Mouse (Mus musculus): ENCODE data around the gene Sept11.

The Sept11 gene

GRCm38 (mm10) chr5:93092857-93093622 is at the start of gene Sept11:
Gene Sept11, plus strand, starts transcription at chr5:93093437.
- peak; percentile 95 for DNase-seq (ENCODE audit: low spot score)

- DNase-seq (ENCODE audit: low spot score), result peak; percentile 37
Measured at GRCm38 (mm10) chr5:93043688-93044583, 49.3 kb upstream of the Sept11 start.

- peak; percentile 91 for DNase-seq (ENCODE audit: low spot score)
Measured at GRCm38 (mm10) chr5:93044584-93045370, 48.5 kb upstream of the Sept11 start, which contains the start of gene Sowahb. Gene Sowahb, minus strand, starts transcription at chr5:93045022.

DNA sequence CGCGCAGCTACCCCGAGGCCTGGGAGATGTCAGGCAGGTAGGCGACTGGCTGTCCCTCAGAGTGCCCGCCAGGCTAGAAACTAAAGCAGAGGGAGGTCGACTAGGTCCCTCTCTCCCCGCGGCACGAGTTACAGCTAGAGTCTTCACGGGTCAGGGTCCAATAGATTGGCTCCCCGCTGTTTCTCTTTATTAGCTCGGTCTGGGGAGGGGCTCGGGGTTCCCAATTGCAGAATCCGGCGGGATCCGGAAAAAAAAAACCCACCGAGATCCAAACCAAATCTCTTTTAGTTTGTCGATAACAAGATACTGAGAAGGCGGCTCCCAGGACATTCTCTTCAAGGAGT is 47.9 kb upstream of the Sept11 start:
- no peak for DNase-seq (ENCODE audit: low spot score)

- DNase-seq (ENCODE audit: low spot score), result no peak
Measured at GRCm38 (mm10) chr5:93046306-93046845, 46.9 kb upstream of the Sept11 start.

DNA sequence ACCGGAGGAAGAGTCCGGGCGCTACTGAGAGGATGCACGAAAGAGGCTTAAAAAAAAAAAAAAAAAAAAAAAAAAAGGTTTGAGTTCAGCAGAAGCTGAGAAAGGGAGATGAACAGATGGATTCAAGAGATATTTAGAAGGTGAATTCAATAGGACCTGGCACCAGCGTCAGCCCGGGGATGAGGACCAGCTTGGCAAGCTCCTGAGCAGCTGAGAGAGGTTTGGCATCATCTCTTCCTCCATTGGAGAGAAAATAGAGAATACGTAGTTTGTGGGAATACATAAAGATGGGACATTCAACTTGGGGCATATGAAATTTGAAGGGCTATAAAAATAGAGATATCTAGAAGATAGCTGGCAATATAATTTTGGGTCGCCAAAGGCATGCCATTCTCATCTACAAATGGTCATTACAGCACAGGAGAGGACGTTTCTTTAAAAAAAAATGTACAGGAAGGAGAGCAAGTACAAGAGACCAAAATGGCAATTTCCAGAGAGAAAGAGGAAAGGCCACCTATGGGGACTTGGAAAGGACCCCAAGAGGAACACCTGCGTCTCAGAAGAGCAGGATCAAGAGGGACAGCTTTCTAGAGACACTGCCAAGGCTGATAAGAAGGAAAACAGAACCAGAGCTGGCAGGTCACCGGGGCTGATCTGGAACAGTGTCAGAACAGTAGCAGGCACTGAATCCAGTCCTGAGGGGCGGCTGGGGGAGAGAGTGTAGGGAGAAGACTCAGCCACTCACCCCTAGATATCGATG is 44.6 kb upstream of the Sept11 start:
- DNase-seq (ENCODE audit: low spot score), result no peak

- DNase-seq (ENCODE audit: low spot score), result no peak
Measured at GRCm38 (mm10) chr5:93049971-93050370, 43.3 kb upstream of the Sept11 start.

- no peak for DNase-seq (ENCODE audit: low spot score)
Measured at GRCm38 (mm10) chr5:93051041-93051440, 42.2 kb upstream of the Sept11 start.

DNA sequence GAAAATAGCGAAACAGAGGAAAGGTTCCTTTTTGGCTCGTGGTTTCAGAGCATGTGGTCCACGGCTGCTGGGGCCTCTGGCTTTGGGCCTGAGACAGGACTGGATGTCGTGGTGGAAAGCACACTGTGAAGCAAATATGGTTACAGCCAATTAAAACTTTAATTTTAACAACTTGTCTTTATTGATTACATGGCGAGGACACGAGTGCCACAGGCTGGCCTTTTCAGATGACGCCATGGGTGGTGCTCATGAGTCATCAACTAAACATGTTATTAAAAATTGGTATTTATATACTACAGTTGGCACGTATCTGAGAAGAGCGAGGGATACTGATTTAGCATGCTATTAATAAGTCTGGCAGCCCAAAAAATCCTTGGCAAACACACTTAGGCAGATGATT is 41.3 kb upstream of the Sept11 start:
- DNase-seq (ENCODE audit: low spot score), result no peak

DNA sequence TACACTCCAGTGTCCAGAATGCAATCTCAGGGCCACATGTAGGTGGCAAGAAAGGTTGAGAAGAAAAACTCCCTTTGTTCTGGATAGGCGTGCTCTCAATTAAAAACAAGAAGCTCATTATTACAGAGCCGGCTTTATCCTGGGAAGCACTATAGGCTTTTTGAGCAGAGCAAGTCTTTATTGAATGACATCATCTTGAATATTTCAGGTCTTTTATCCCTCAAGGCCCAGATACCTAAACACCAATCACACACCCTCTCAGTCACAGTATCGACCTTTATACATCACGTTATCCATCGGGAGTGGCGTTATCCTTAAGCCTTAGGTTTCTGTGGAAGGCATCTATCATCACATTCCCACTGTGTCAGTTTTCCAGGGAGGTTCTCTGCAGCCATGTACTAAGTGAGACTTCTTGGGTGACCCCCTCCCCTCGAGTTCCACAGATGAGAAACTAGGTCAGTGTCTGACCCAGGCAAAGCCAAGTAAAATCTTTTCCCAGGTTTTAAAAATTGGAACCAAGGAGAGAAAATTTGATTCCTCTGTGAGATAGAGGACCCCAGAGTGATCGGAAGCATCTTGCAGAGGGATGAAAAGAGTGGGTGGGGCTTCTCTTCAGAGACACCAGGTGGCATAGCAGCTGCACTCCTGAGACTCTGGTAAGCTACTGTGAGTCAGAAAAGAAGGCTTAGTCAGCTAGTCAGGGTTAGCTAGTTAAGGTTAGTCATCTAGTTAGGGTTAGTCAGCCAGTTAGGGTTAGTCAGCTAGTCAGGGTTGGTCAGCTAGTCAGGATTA is 39.4 kb upstream of the Sept11 start:
- DNase-seq (ENCODE audit: low spot score), result no peak

GRCm38 (mm10) chr5:93060865-93061264 is 32.4 kb upstream of the Sept11 start:
- no peak for DNase-seq (ENCODE audit: low spot score)

- DNase-seq (ENCODE audit: low spot score), result no peak
Measured at GRCm38 (mm10) chr5:93077661-93078323, 15.4 kb upstream of the Sept11 start.

DNA sequence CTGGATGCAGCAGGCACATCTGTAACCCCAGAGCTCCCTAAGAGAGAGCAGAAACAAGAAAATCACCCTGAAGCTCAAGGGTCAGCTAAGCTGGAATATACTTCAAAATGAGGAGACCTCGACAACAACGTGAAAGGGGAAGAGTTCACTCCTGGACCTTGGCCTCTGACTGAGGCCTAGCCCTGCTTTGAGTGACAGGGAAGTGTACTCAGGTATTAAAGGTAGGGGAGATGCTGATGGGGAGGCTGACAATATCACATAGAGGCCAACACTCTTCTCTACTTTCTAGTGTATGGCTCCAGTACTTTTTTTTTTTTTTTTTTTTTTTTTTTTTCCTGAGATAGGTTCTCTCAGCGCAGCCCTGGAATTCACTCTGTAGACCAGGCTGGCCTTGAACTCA is 13.6 kb upstream of the Sept11 start:
- no peak for DNase-seq (ENCODE audit: low spot score)

DNA sequence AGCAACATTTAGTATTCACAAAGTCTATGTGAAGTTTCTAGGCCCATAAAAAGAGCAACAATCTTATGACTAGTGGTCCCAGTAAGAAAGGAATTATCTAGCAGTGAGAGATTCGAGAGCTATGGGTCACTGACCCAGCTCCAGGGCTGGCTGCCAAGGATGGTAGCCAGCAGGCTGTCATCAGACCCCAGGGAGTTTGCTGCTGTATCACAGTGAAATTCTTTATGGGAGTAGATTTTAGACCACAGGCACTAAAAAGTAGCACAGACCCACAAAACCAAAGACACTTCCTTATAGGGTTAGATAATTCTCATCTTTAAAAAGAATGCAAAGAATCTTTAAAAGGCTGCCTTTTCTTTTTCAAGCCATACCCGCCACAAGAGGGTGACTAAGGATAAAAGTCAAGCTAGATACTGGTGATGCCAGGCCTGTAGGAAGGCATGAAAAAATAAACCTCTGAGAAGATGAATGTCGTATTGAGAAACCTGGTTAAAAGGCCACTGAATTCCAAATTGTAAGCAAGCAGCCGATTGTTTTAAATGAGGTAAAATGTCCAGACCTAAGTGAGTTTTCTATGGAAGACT is 8.1 kb upstream of the Sept11 start:
- no peak for DNase-seq (ENCODE audit: low spot score)

- DNase-seq (ENCODE audit: low spot score), result no peak
Measured at GRCm38 (mm10) chr5:93085900-93086299, 7.3 kb upstream of the Sept11 start.

GRCm38 (mm10) chr5:93091266-93091665 is 2.0 kb upstream of the Sept11 start:
- no peak for DNase-seq (ENCODE audit: low spot score)

GRCm38 (mm10) chr5:93092147-93092781 is 973 bp upstream of the Sept11 start:
- peak; percentile 57 for DNase-seq (ENCODE audit: low spot score)

- DNase-seq (ENCODE audit: low spot score), result peak; percentile 67
Measured at GRCm38 (mm10) chr5:93093638-93094527, 646 bp downstream of the Sept11 start.

Measured in yolk sac, embryonic 10.5 days (tissue).